Mouse (Mus musculus): Measurements from ENCODE around the gene Oaz3. TPM values are rescaled to one million over a fixed set of nuclear protein-coding genes. Genes with fewer than 3 reads are reported as not detected.

Gene Oaz3
- polyA plus RNA-seq, 1 experiment from 2014 or later = 0.58 TPM

GRCm38 (mm10) chr3:94473567-94474232 lies 30.0 kb upstream of the Oaz3 start:
- DNase-seq (ENCODE audit: low spot score) = no peak
- H3K27me3 ChIP-seq (ENCODE audit: low read depth, poor library complexity, severe bottlenecking) = peaks cover 9% of the 10 kb centered on the region
- no peaks in the 10 kb centered on the region for H3K36me3 ChIP-seq
- H3K9me3 ChIP-seq (replicated peaks) = no peaks in the 10 kb centered on the region
- no peak overlapping the region for H3K27ac ChIP-seq (replicated peaks)
- 87% methylated on average over 5 of the region's 5 CpGs for WGBS
- H3K4me3 ChIP-seq = no peak overlapping the region
- H3K4me1 ChIP-seq = peaks cover 59% of the 10 kb centered on the region

- Histone ChIP-seq H3K4me3 (peak overlapping the region; percentile 50; the same call in 1 of the 2 replicates), H3K9me3 (replicated peaks) (no peaks in the 10 kb centered on the region), H3K27me3 (ENCODE audit: low read depth, poor library complexity, severe bottlenecking) (peaks cover 3% of the 10 kb centered on the region; the same call in 1 of the 2 replicates), H3K4me1 (peaks cover 53% of the 10 kb centered on the region), H3K36me3 (no peaks in the 10 kb centered on the region), H3K27ac (replicated peaks) (peak overlapping the region; percentile 78)
- DNase-seq (ENCODE audit: low spot score) = no peak
- WGBS = 56% methylated on average over 10 of the region's 10 CpGs
Observed at GRCm38 (mm10) chr3:94473115-94473505, 29.4 kb upstream of the Oaz3 start.

GRCm38 (mm10) chr3:94472447-94473114 lies 28.9 kb upstream of the Oaz3 start:
- no peaks in the 10 kb centered on the region for H3K9me3 ChIP-seq (replicated peaks)
- no peaks in the 10 kb centered on the region for H3K36me3 ChIP-seq
- WGBS = 9% methylated on average over 28 of the region's 28 CpGs
- H3K27ac ChIP-seq (replicated peaks) = peak overlapping the region; percentile 78
- DNase-seq (ENCODE audit: low spot score) = peak; percentile 85
- H3K27me3 ChIP-seq (ENCODE audit: low read depth, poor library complexity, severe bottlenecking) = no peaks in the 10 kb centered on the region; the same call in 1 of the 2 replicates
- H3K4me1 ChIP-seq = peaks cover 48% of the 10 kb centered on the region
- H3K4me3 ChIP-seq = peak overlapping the region; percentile 50

GRCm38 (mm10) chr3:94468931-94469330 lies 25.2 kb upstream of the Oaz3 start:
- no peak overlapping the region for H3K4me3 ChIP-seq
- H3K27me3 ChIP-seq (ENCODE audit: low read depth, poor library complexity, severe bottlenecking) = no peaks in the 10 kb centered on the region
- no peak for DNase-seq (ENCODE audit: low spot score)
- H3K4me1 ChIP-seq = peaks cover 44% of the 10 kb centered on the region
- H3K36me3 ChIP-seq = no peaks in the 10 kb centered on the region
- 54% methylated on average over 3 of the region's 3 CpGs for WGBS
- H3K9me3 ChIP-seq (replicated peaks) = no peaks in the 10 kb centered on the region
- peak overlapping the region; percentile 17; the same call in 1 of the 2 replicates for H3K27ac ChIP-seq (replicated peaks)

GRCm38 (mm10) chr3:94465632-94466430 lies 22.1 kb upstream of the Oaz3 start:
- DNase-seq (ENCODE audit: low spot score) = no peak
- WGBS = 51% methylated on average over 13 of the region's 13 CpGs
- Histone ChIP-seq H3K9me3 (replicated peaks) (no peaks in the 10 kb centered on the region), H3K4me1 (peaks cover 31% of the 10 kb centered on the region), H3K36me3 (no peaks in the 10 kb centered on the region), H3K27ac (replicated peaks) (peak overlapping the region; percentile 71), H3K27me3 (ENCODE audit: low read depth, poor library complexity, severe bottlenecking) (no peaks in the 10 kb centered on the region), H3K4me3 (no peak overlapping the region)

- 56% methylated on average over 11 of the region's 11 CpGs for WGBS
- Histone ChIP-seq H3K4me1 (peaks cover 29% of the 10 kb centered on the region), H3K9me3 (replicated peaks) (no peaks in the 10 kb centered on the region), H3K4me3 (no peak overlapping the region), H3K27ac (replicated peaks) (peak overlapping the region; percentile 38), H3K27me3 (ENCODE audit: low read depth, poor library complexity, severe bottlenecking) (no peaks in the 10 kb centered on the region), H3K36me3 (no peaks in the 10 kb centered on the region)
- DNase-seq (ENCODE audit: low spot score) = peak; percentile 57
Observed at GRCm38 (mm10) chr3:94463926-94464578, 20.3 kb upstream of the Oaz3 start.

GRCm38 (mm10) chr3:94459834-94460233 lies 16.1 kb upstream of the Oaz3 start:
- Histone ChIP-seq H3K4me1 (peaks cover 20% of the 10 kb centered on the region), H3K4me3 (no peak overlapping the region), H3K27ac (replicated peaks) (no peak overlapping the region; the same call in 1 of the 2 replicates), H3K36me3 (no peaks in the 10 kb centered on the region), H3K27me3 (ENCODE audit: low read depth, poor library complexity, severe bottlenecking) (0 out of 2 replicates have a peak, but pooled peaks cover 7% of the 10 kb centered on the region), H3K9me3 (replicated peaks) (no peaks in the 10 kb centered on the region)
- no peak for DNase-seq (ENCODE audit: low spot score)
- WGBS = 92% methylated on average over 2 of the region's 2 CpGs

- 76% methylated on average over 3 of the region's 3 CpGs for WGBS
- no peaks in the 10 kb centered on the region for H3K9me3 ChIP-seq (replicated peaks)
- H3K27me3 ChIP-seq (ENCODE audit: low read depth, poor library complexity, severe bottlenecking) = 0 out of 2 replicates have a peak, but pooled peaks cover 7% of the 10 kb centered on the region
- H3K27ac ChIP-seq (replicated peaks) = no peak overlapping the region
- peak overlapping the region; percentile 45; the same call in 1 of the 2 replicates for H3K4me3 ChIP-seq
- 0 out of 2 replicates have a peak, but pooled peaks cover 4% of the 10 kb centered on the region for H3K4me1 ChIP-seq
- H3K36me3 ChIP-seq = no peaks in the 10 kb centered on the region
- no peak for DNase-seq (ENCODE audit: low spot score)
Observed at GRCm38 (mm10) chr3:94457055-94457454, 13.3 kb upstream of the Oaz3 start.

GRCm38 (mm10) chr3:94456529-94457000 lies 12.8 kb upstream of the Oaz3 start:
- DNase-seq (ENCODE audit: low spot score) = peak; percentile 87
- 0 out of 2 replicates have a peak, but pooled peaks cover 4% of the 10 kb centered on the region for H3K4me1 ChIP-seq
- H3K4me3 ChIP-seq = peak overlapping the region; percentile 45
- H3K27me3 ChIP-seq (ENCODE audit: low read depth, poor library complexity, severe bottlenecking) = 0 out of 2 replicates have a peak, but pooled peaks cover 7% of the 10 kb centered on the region
- H3K27ac ChIP-seq (replicated peaks) = no peak overlapping the region
- under 1% methylated on average over 12 of the region's 12 CpGs for WGBS
- H3K9me3 ChIP-seq (replicated peaks) = no peaks in the 10 kb centered on the region
- H3K36me3 ChIP-seq = no peaks in the 10 kb centered on the region

GRCm38 (mm10) chr3:94449377-94449776 lies 5.7 kb upstream of the Oaz3 start:
- Histone ChIP-seq H3K4me3 (no peak overlapping the region), H3K27me3 (ENCODE audit: low read depth, poor library complexity, severe bottlenecking) (no peaks in the 10 kb centered on the region), H3K9me3 (replicated peaks) (no peaks in the 10 kb centered on the region), H3K36me3 (peaks cover 62% of the 10 kb centered on the region), H3K27ac (replicated peaks) (no peak overlapping the region), H3K4me1 (peaks cover 3% of the 10 kb centered on the region)
- WGBS = 89% methylated on average over 2 of the region's 2 CpGs
- no peak for DNase-seq (ENCODE audit: low spot score)

GRCm38 (mm10) chr3:94442951-94443596 lies 641 bp downstream of the Oaz3 start, which contains the start of gene Mrpl9:
TSS of gene Mrpl9 (plus strand) at chr3:94443318.
- H3K27ac ChIP-seq (replicated peaks) = peak within 1 kb of the TSS; percentile 93

More at GRCm38 (mm10) chr3:94442951-94443596, 641 bp downstream of the Oaz3 start, which contains the start of gene Mrpl9:
- H3K4me3 ChIP-seq = peak within 1 kb of the TSS; percentile 98
- H3K4me1 ChIP-seq = peaks cover 10% of the 10 kb centered on the region
- under 1% methylated on average over 38 of the region's 39 CpGs for WGBS
- no peaks in the 10 kb centered on the region for H3K27me3 ChIP-seq (ENCODE audit: low read depth, poor library complexity, severe bottlenecking)
- no peaks in the 10 kb centered on the region for H3K9me3 ChIP-seq (replicated peaks)
- H3K36me3 ChIP-seq = peaks cover 36% of the 10 kb centered on the region
- peak; percentile 96 for DNase-seq (ENCODE audit: low spot score)
